Mouse (Mus musculus) cortical plate, adult 2 months (tissue): ENCODE results near the gene Pik3r2.

Experiments used
- CTCF ChIP-seq: fragments of 200-500 bp; IDR thresholded peaks from 2 replicates; pipeline ENCODE4 v1.5.1; 2011; ENCODE audit warnings: mild to moderate bottlenecking, control low read depth, low read length; ENCODE audit not compliant: insufficient read depth; ENCODE audit errors: extremely low read depth
- POLR2A ChIP-seq: fragments of 200-500 bp; IDR thresholded peaks from 2 replicates; pipeline ENCODE4 v1.6.1; 2011; ENCODE audit warnings: mild to moderate bottlenecking, low read length, control low read depth; ENCODE audit not compliant: insufficient read depth; ENCODE audit errors: extremely low read depth

- TF ChIP-seq CTCF (peak; percentile 72), POLR2A (no peak)
Measured at GRCm38 (mm10) chr8:70763354-70763753, 13.2 kb downstream of the Pik3r2 start.
